Mouse (Mus musculus): ENCODE data around the gene Cbr3.

Cbr3 gene

DNA sequence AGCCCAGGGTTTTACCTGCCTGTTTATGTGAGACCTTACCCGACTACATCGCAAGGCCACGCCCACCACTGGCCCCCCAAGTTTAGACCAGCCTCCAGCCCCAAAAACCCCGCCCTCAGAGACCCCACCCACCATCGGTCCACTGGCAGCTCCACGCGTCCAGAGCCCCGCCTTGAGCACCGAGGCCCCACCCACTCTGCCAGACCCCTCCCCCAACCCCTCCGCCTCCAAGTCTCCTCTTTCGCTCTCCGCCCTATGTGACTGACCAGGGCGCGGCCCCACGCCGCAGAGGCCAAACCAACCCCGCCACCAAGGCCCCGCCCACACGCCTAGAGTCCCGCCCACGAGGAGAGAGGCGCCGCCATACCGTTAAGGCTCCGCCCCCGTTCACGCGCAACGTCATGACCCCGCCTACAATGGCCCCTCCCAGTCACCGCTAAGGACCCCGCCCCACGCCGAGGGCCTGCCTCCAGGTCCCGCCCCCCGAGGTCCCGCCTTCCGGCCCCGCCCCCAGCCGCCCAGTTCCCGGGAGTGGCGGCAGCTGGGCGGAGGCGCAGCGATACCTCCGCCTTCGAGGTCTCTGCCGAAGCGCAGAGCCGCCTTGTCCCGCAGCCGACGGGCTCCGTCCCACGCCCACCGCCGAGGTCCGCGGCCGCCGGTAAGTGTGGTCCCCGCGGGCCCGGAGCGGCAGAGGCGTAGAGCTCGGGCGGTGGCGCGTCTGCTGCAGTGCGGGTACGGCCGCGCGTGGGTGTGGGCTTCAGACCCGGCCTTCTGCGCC lies 28.6 kb downstream of the Cbr3 start, which contains the start of gene Dop1b:
Gene Dop1b (plus strand): TSS at position 494 of the 778 bp plus-strand sequence.
- peak; percentile 98 to 99 for DNase-seq (ENCODE audit: low spot score in 2 of 2)

GRCm38 (mm10) chr16:93712189-93712885 lies 29.3 kb downstream of the Cbr3 start:
- no peak for DNase-seq (ENCODE audit: low spot score in 2 of 2)

- no peak for DNase-seq (ENCODE audit: low spot score in 2 of 2)
Observed at GRCm38 (mm10) chr16:93712966-93713365, 30.0 kb downstream of the Cbr3 start.

DNA sequence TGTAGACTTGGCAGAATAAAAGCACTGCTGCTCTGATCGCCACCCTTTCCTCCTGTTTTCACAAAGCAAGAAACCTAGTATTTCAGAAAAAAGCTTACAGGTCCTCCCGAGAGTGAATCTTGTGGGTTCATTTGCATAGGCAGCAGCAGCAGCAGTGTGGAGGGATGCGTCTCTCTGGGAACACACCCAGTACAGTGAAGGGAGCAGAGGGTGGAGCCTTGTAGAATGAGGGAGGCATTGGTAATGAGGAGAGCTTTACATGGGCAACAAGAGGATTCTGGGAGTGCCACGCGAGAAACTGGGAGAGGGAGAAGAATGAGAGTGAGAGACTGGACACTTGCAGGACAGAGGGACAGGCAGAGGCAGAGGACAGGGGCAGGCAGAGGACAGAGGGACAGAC lies 31.4 kb downstream of the Cbr3 start:
- DNase-seq (ENCODE audit: low spot score in 2 of 2), result no peak

- DNase-seq (ENCODE audit: low spot score in 2 of 2), result no peak
Observed at GRCm38 (mm10) chr16:93715826-93716225, 32.8 kb downstream of the Cbr3 start.

- peak; percentile 17 to 78 for DNase-seq (ENCODE audit: low spot score in 2 of 2)
Observed at GRCm38 (mm10) chr16:93717299-93717703, 34.3 kb downstream of the Cbr3 start.

DNA sequence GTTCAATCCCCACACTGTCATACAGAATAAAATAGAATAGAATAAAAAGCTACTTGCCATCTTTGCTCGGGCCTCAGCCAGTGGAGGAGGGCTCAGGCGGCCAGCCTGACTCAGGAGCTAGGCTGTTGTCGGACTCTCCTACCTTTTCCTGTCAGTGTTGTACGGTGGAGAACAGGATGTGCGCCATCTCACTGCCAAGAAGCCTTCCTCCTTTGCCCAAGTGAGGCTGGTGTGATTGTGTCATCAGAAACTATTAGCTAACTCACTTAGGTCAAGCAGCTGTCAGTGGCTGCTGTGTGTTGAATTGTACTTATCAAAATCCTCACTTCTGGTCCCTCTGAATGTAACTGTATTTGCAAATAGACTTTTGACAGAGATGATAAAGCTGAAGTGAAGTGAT lies 38.8 kb downstream of the Cbr3 start:
- DNase-seq (ENCODE audit: low spot score in 2 of 2), result no peak

- DNase-seq (ENCODE audit: low spot score in 2 of 2), result no peak
Observed at GRCm38 (mm10) chr16:93722476-93722875, 39.5 kb downstream of the Cbr3 start.

DNA sequence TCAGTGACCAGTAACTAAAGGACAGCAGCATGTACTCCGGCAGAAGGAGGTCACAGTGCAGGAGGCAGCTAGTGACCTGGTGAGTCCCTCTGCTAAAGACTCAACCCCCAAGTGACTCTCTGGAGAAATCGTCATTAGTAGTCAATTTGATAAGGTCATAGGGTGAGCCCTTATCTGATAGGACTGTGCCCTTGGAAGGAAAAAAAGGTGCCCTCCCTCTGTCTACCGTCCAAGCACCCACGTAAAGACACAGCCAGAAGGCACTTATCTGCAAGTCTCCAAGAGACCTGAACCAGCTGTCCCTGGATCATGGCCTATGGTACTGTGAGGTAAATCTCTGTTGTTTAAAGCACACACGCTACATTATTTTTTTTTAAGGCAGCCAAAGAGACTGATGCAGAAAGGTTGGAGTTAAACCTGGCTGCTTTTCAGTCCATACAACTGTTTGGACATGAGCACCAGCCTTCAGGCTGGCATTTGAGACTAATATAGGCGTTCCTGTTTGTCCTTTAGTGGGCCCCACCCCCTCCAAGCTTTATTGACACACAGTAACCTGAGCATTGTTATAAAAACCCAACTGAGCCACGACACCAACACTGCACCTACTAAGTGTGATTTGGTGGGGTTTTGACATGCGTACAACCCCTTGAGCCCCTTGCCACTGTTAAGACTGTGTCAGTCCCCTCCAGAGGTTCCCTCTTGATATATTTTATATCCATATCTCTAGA lies 42.6 kb downstream of the Cbr3 start:
- DNase-seq (ENCODE audit: low spot score in 2 of 2), result no peak

DNA sequence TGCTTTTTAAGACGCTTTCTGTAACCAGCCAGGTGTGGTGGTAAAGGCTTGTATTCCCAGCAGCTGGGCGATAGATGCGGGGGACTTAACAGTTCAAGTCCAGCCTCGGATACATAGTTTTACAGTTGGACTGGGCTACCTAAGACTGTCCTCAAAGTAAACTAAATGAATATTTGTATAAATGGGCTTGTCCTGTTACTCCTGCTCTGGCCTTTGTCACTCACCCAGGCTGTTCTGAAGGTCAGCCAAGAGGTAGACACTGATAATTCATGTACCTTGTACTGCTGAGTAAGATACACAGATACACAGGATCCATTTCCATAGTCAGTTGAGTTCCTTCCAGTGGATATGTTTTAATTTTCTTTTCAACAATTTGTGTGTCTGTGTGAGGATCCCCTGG lies 43.2 kb downstream of the Cbr3 start:
- DNase-seq (ENCODE audit: low spot score in 2 of 2), result no peak

DNA sequence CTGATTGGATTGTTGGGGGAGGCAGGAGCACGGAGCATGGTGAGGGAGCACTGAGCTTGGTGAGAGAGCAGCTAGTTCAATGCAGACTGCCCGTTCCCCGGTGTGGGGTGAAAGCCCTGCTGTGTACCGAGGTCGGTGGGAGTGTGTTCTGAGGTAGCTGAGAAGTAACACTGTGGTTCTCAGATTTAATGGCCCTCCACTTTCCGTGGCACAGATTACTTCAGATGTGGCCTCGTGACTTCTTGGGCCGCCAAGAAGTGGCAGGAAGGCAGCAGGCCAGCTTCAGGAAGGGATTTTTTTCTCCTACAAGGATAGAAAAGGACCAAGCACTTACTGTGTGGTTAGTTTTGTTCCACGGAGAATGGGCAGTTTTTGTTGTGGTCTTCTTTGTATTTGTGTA lies 45.7 kb downstream of the Cbr3 start:
- DNase-seq (ENCODE audit: low spot score in 2 of 2), result no peak

DNA sequence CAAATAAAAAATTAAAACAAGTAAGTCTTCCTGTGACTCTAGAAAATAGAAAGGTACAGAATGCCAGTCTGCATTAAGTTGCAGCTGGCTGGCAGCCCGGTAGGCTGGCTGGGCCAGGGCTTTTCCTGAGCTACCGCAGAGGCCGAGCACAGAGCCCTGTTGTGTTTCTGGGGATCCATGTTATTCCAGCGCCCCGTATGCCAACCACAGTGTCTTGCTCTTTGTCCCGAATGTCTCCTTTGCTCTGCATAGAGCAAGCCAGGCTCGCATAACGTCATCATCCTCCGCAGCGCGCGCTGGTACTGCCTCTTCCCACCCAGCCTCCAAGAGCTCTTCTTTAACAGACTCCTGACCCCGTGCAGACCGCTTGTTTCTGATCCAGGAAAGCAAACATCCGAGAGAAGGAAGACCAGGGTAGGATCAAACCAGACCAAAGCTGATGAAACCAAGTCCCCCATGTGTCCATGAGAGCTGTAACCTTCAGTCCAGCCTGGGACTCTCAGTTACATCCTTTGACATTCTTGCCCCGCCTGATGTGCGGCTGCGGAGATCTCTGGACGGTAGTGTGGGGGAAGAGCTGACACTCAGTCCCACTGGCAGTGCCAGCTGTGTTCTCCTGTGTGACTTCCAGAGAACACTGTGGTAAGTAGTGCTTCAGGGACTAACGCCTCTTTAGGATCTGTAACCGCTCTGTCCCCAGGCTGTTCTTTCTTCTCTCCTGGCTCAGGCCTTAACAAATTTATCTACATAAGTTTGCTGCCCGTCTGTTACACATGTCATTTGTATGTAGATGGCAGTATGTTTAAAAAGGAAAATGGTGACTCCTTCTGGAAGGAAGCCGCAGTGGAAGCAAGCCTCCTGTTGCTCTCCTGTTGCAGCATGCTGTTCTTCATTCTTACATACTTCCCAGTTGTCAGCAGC lies 47.0 kb downstream of the Cbr3 start:
- DNase-seq (ENCODE audit: low spot score in 2 of 2), result no peak

- DNase-seq (ENCODE audit: low spot score in 2 of 2), result no peak
Observed at GRCm38 (mm10) chr16:93731310-93731709, 48.3 kb downstream of the Cbr3 start.

DNA sequence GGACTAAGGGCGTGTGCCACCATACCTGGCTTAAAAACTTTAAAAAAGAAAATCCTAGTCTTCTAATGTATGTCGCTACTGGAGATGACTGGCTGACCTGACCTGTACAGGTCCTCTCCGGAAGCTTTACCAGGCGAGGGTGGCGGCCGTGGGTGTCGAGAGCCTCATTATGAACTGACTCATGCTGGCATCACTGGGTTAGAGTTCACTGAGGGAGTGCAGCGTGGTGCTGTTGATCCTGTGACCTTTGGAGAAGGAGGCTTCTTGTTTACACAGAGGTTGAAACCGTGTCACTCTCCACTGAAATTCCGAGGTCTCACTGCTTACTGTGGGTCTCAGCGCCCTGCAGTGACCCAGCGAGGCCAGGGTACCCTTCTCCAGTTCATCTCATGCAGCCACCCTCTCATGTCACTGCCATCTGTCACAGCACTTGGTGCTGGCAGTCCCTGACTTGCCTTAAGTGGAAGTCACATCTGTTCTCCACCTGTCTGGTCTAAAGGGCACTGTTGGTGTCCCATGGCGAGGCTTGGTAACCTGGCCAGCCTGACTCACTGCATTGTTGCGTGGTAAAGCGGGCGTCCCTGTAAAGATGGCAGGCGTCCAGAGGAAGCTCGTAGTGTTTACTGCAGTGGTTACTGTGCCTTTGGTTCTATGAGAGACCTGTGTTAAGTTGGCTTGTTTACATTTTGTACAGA lies 50.0 kb downstream of the Cbr3 start:
- peak; percentile 12 to 51 for DNase-seq (ENCODE audit: low spot score in 2 of 2)

GRCm38 (mm10) chr16:93739251-93739650 lies 56.2 kb downstream of the Cbr3 start:
- DNase-seq (ENCODE audit: low spot score in 2 of 2), result no peak

Data from urinary bladder, postnatal 36 days (tissue).